Mouse (Mus musculus): ENCODE measurements around the gene Sp3. TPM values are rescaled to one million over a fixed set of nuclear protein-coding genes. Genes with fewer than 3 reads are reported as not detected.

The Sp3 gene
- 32.6 and 34.4 TPM in 2 replicates for polyA plus RNA-seq (2012; rRNA removed)

GRCm38 (mm10) chr2:72980337-72981074 lies at the start of gene Sp3:
TSS of gene Sp3 (minus strand) at chr2:72980446.

GRCm38 (mm10) chr2:72986616-72987015 lies 6.4 kb upstream of the Sp3 start, which contains the start of gene Gm11084:
TSS of gene Gm11084 (minus strand) at chr2:72986716.

Other genes with a start within 250 kb of the Sp3 start
- gene Gm11084, start 6.3 kb upstream of the Sp3 start, polyA plus RNA-seq (2012; rRNA removed): not detected in 2 replicates
- gene Ola1, start 238.5 kb upstream of the Sp3 start, polyA plus RNA-seq (2012; rRNA removed): 55.6 and 61.2 TPM in 2 replicates

All from central nervous system, embryonic 18 days (tissue).